Mouse (Mus musculus) adrenal gland, adult (tissue): ENCODE data around the gene Tango2.

Source experiments
- DNase-seq, 2 experiments: peaks; one replicate each; pipeline ENCODE4 v3.0.0; 2022 to 2023; ENCODE audit warnings: low spot score in 1 of 2; ENCODE audit not compliant: inconsistent age in 2 of 2

Tango2 gene

GRCm38 (mm10) chr16:18383756-18384155, 35.9 kb upstream of the Tango2 start:
- DNase-seq, result no peak

GRCm38 (mm10) chr16:18383045-18383726, 35.3 kb upstream of the Tango2 start:
- peak; percentile 88 to 93 for DNase-seq

GRCm38 (mm10) chr16:18381621-18382258, 33.8 kb upstream of the Tango2 start:
- no peak for DNase-seq

- no peak for DNase-seq
Measured at GRCm38 (mm10) chr16:18380495-18381063, 32.7 kb upstream of the Tango2 start.

GRCm38 (mm10) chr16:18379338-18380001, 31.6 kb upstream of the Tango2 start:
- DNase-seq, result no peak

GRCm38 (mm10) chr16:18378489-18378888, 30.6 kb upstream of the Tango2 start:
- DNase-seq, result no peak

GRCm38 (mm10) chr16:18377203-18377602, 29.3 kb upstream of the Tango2 start:
- peak in 1 of 2 experiments; percentile 62 for DNase-seq

- DNase-seq, result no peak
Measured at GRCm38 (mm10) chr16:18376297-18376954, 28.5 kb upstream of the Tango2 start.

- DNase-seq, result no peak
Measured at GRCm38 (mm10) chr16:18373632-18374031, 25.7 kb upstream of the Tango2 start.

GRCm38 (mm10) chr16:18370197-18370596, 22.3 kb upstream of the Tango2 start:
- no peak for DNase-seq

GRCm38 (mm10) chr16:18366849-18367248, 18.9 kb upstream of the Tango2 start:
- peak in 1 of 2 experiments; percentile 67 for DNase-seq

- no peak for DNase-seq
Measured at GRCm38 (mm10) chr16:18362948-18363347, 15.0 kb upstream of the Tango2 start.

- no peak for DNase-seq
Measured at GRCm38 (mm10) chr16:18360151-18360805, 12.4 kb upstream of the Tango2 start.

- no peak for DNase-seq
Measured at GRCm38 (mm10) chr16:18357977-18358376, 10.1 kb upstream of the Tango2 start.

- DNase-seq, result no peak
Measured at GRCm38 (mm10) chr16:18356961-18357360, 9.1 kb upstream of the Tango2 start.

- no peak for DNase-seq
Measured at GRCm38 (mm10) chr16:18353106-18353505, 5.2 kb upstream of the Tango2 start.

GRCm38 (mm10) chr16:18351313-18352055, 3.6 kb upstream of the Tango2 start:
- DNase-seq, result peak; percentile 62 to 81

GRCm38 (mm10) chr16:18349761-18350325, 1.9 kb upstream of the Tango2 start:
- no peak for DNase-seq

GRCm38 (mm10) chr16:18348601-18349175, 785 bp upstream of the Tango2 start:
- peak; percentile 50 to 77 for DNase-seq
